Mouse (Mus musculus): ENCODE results near the gene Suclg2. TPM values are rescaled to one million over a fixed set of nuclear protein-coding genes. Genes with fewer than 3 reads are reported as not detected.

Gene Suclg2
- polyA plus RNA-seq, 1 experiment from 2014 or later = 17.6 TPM

DNA sequence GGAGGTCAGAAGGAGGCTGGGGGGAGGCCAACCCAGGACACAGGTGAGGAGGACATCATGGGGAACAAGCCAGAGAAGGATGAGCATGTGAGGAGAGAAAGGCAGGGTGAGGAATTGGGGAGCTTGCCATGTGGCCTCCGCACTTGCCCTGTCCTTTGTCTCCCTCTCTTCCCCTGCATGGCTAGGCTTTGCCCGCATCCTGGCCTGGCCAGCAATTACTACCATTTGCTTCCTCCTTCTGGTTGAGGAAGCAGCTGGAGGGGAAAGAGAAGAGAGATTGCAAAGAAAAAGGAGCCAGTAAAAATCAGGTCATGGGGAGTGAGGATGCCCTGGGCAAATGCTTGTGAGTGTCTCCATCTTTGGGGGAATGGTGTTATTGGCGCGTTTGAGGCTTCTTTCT is 234.9 kb downstream of the Suclg2 start:
- 87% methylated on average over 4 of the region's 4 CpGs for WGBS
- Histone ChIP-seq H3K4me3 (replicated peaks) (no peak overlapping the region), H3K9ac (replicated peaks) (no peak overlapping the region), H3K9me3 (no peaks in the 10 kb centered on the region), H3K27me3 (no peaks in the 10 kb centered on the region), H3K36me3 (no peaks in the 10 kb centered on the region), H3K4me2 (replicated peaks) (no peak overlapping the region), H3K4me1 (replicated peaks) (peaks cover 9% of the 10 kb centered on the region), H3K27ac (no peak overlapping the region)
- ATAC-seq = no peak

DNA sequence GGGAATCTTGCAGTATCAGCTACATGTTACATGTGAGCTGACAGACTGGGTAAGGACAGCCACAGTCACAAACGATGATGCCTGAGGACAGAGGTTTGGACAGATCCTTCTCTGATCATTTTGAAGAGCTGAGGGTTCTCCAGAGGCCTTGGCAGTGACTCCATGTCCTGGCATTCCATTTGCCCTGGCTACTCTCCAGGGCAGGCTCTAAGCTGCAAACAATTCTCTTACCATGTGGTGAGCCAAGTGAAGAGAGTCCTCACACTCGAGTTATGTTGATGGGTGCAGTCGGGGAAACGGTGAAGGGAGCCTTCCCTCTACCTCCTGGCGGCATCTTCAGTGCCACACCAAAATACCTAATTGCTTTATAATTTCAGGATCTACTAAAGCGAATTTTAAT is 235.5 kb downstream of the Suclg2 start:
- WGBS = 83% methylated on average over 6 of the region's 6 CpGs
- no peak overlapping the region for H3K9ac ChIP-seq (replicated peaks)

DNA sequence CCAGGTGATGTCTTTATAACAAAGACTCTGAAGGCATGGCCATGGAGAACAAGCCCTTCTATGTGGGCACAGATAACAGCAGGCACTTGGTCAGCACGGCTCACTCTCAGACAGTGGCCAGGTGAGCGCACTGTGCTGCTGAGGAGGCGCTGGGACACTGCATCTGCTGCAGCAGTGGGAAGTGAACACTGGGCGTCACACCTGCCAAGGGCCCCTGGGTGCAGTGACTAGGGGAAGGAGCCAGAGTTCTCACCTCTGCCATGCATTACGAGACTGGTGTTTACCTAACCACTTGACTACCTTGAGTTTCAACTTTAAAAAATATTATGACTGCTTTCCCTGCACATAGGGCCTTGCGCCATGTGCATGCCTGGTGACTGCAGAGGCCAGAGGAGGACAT is 238.8 kb downstream of the Suclg2 start:
- Histone ChIP-seq H3K9me3 (no peaks in the 10 kb centered on the region), H3K4me3 (replicated peaks) (no peak overlapping the region), H3K27me3 (no peaks in the 10 kb centered on the region), H3K27ac (no peak overlapping the region), H3K4me2 (replicated peaks) (no peak overlapping the region), H3K9ac (replicated peaks) (no peak overlapping the region), H3K4me1 (replicated peaks) (peaks cover 9% of the 10 kb centered on the region), H3K36me3 (no peaks in the 10 kb centered on the region)
- over 99% methylated on average over 6 of the region's 6 CpGs for WGBS
- ATAC-seq = no peak

More for the DNA sequence above, 235.5 kb downstream of the Suclg2 start:
- no peak for ATAC-seq
- H3K27ac ChIP-seq = no peak overlapping the region
- no peaks in the 10 kb centered on the region for H3K36me3 ChIP-seq
- no peaks in the 10 kb centered on the region for H3K27me3 ChIP-seq
- no peak overlapping the region for H3K4me2 ChIP-seq (replicated peaks)
- H3K4me1 ChIP-seq (replicated peaks) = peaks cover 9% of the 10 kb centered on the region
- H3K4me3 ChIP-seq (replicated peaks) = no peak overlapping the region
- no peaks in the 10 kb centered on the region for H3K9me3 ChIP-seq

DNA sequence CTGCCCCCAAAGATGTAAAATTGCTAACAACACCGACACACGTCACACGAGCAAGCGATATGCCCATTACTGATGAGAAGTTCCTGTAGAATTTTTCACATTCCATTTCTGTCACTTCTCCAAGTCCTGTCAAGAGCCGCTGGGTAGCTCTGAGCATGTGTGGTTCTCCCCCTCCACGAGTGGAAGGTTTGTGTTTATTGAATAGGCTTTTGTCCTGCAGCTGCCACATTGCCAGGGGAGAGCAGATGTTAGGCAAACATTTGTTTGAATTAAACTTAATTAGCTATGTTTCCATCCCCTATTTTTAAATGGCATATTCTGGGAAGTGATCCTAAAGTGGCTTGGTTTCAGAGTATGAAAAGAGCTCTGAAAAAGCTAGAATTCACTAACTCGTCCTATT is 249.1 kb downstream of the Suclg2 start:
- Histone ChIP-seq H3K4me3 (replicated peaks) (no peak overlapping the region), H3K27me3 (no peaks in the 10 kb centered on the region), H3K9me3 (no peaks in the 10 kb centered on the region), H3K27ac (no peak overlapping the region), H3K36me3 (no peaks in the 10 kb centered on the region), H3K4me1 (replicated peaks) (peaks cover 6% of the 10 kb centered on the region), H3K9ac (replicated peaks) (no peak overlapping the region), H3K4me2 (replicated peaks) (no peak overlapping the region)
- ATAC-seq = no peak
- WGBS = 47% methylated on average over 7 of the region's 7 CpGs

DNA sequence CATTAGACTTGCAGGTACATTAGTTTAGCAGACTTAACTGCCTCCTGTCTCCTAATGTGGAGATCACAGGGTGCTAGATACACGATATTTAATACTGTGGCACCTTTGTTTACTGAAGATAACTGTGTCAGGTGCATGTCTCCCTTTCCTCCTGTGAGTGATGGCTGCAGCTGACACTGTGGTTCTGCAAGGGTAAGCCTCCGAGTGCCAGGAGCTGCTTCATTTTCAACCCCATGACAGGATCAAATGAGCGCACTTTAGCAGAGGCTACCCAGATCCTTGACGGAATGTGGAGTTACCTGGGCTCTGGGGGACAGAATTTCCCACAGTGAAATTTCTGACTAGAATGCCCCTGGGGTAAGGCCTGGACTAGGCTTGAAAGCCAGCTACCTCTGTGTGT is 253.3 kb downstream of the Suclg2 start:
- peaks cover 6% of the 10 kb centered on the region for H3K4me1 ChIP-seq (replicated peaks)
- no peak for ATAC-seq
- H3K27ac ChIP-seq = no peak overlapping the region
- no peaks in the 10 kb centered on the region for H3K36me3 ChIP-seq
- H3K4me3 ChIP-seq (replicated peaks) = no peak overlapping the region
- no peak overlapping the region for H3K9ac ChIP-seq (replicated peaks)
- H3K27me3 ChIP-seq = no peaks in the 10 kb centered on the region
- H3K9me3 ChIP-seq = no peaks in the 10 kb centered on the region
- WGBS = 88% methylated on average over 4 of the region's 4 CpGs
- H3K4me2 ChIP-seq (replicated peaks) = no peak overlapping the region

DNA sequence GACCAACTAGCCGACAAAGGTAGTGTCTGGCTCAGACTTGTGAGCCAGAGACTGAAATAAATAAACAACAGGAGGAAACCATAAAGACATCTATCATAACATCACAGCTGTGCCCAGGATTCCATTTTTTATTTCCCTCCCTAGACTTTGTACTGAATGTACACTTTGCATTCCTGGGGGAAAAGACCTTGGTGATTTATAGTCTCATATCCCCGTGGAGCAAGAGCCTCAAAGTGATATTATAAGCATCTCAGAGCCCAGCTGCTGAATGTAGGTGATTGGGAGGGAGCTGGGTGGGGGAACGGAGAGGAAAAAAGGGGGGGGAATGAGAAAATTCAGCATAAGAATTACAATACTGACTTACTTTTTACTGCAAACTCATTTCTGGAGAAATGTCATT is 259.2 kb downstream of the Suclg2 start:
- H3K27ac ChIP-seq = no peak overlapping the region
- no peak overlapping the region for H3K4me3 ChIP-seq (replicated peaks)
- H3K9ac ChIP-seq (replicated peaks) = no peak overlapping the region
- 80% methylated on average over 3 of the region's 3 CpGs for WGBS
- no peaks in the 10 kb centered on the region for H3K27me3 ChIP-seq
- H3K36me3 ChIP-seq = no peaks in the 10 kb centered on the region
- H3K4me1 ChIP-seq (replicated peaks) = no peaks in the 10 kb centered on the region
- no peaks in the 10 kb centered on the region for H3K9me3 ChIP-seq
- ATAC-seq = no peak
- H3K4me2 ChIP-seq (replicated peaks) = no peak overlapping the region

DNA sequence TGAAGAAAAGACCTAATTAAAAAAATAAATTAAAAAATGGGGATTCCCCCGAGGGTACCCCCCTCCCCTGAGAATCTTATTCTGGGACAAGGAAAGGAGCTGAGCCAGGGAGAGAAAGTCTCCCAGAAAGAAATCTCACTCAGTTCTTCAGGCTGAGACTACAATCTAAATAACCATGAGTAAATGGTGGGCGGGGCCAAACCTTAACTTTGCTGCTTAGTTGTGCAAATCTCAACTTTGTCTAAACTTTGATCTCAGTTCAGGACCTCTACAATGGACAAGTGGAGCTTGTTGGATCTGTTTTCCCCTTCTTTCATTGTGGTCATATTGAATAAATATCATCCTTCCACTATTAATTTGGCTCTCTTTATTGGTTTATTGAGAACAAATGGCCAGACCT is 272.4 kb downstream of the Suclg2 start:
- Histone ChIP-seq H3K4me2 (replicated peaks) (no peak overlapping the region), H3K4me1 (replicated peaks) (no peaks in the 10 kb centered on the region), H3K27ac (no peak overlapping the region), H3K4me3 (replicated peaks) (no peak overlapping the region), H3K27me3 (no peaks in the 10 kb centered on the region), H3K9ac (replicated peaks) (no peak overlapping the region), H3K9me3 (no peaks in the 10 kb centered on the region), H3K36me3 (no peaks in the 10 kb centered on the region)
- WGBS = 88% methylated on average over 2 of the region's 2 CpGs
- no peak for ATAC-seq

DNA sequence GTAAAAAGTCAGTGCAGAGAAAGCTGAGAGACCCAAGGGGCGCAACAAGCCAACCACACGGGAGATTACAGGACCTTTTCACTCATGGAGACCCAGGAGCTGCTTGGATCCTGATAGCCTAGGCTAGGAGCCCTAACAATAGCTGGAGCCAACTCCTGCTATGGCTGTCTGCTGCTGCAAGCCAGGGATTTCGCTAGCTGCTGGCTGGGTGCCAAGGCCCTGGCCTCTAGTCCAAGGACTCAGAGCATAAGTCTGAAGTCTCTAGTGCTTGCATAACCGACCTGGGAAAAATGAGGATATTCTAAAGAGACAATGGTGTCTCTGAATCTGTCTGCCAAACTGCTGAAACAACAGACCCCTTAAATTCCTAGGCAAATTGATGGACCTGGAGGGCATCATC is 273.6 kb downstream of the Suclg2 start:
- Histone ChIP-seq H3K9ac (replicated peaks) (no peak overlapping the region), H3K4me2 (replicated peaks) (no peak overlapping the region), H3K4me1 (replicated peaks) (no peaks in the 10 kb centered on the region), H3K4me3 (replicated peaks) (no peak overlapping the region), H3K27ac (no peak overlapping the region), H3K27me3 (no peaks in the 10 kb centered on the region), H3K9me3 (0 out of 2 replicates have a peak, but pooled peaks cover 3% of the 10 kb centered on the region), H3K36me3 (no peaks in the 10 kb centered on the region)
- ATAC-seq = no peak
- 80% methylated on average over 4 of the region's 4 CpGs for WGBS
